Mouse (Mus musculus) heart, embryonic 15.5 days (tissue): ENCODE measurements at regions not wholly inside any gene's neighbourhood (a gene's known extent, or its start where the extent isn't known, plus 50 kb on each side); places are given as distances from the start of the nearest gene placed in this dataset.

Source experiments
- ATAC-seq: fragments of 200-750 bp; cut with Nextera tagmentation; replicated peaks from 2 replicates; pipeline ENCODE4 v1.8.0; 2017; ENCODE audit warnings: low read depth, moderate TSS enrichment; ENCODE audit not compliant: insufficient number of reproducible peaks, insufficient read depth, low FRiP score
- H3K27ac ChIP-seq: fragments of 300-500 bp; sonication (generic); 2 replicates; pipeline ENCODE4 v1.5.1; 2015; ENCODE audit warnings: mild to moderate bottlenecking, inconsistent platforms
- H3K27me3 ChIP-seq: fragments of 300-500 bp; sonication (generic); 2 replicates; pipeline ENCODE4 v1.6.1; 2015; ENCODE audit warnings: inconsistent platforms
- H3K36me3 ChIP-seq: fragments of 300-500 bp; sonication (generic); 2 replicates; pipeline ENCODE4 v1.6.1; 2015; ENCODE audit warnings: mild to moderate bottlenecking, inconsistent platforms
- H3K4me1 ChIP-seq: fragments of 300-500 bp; sonication (generic); replicated peaks from 2 replicates; pipeline ENCODE4 v1.6.1; 2015; ENCODE audit warnings: inconsistent platforms
- H3K4me2 ChIP-seq: fragments of 300-500 bp; sonication (generic); 2 replicates; pipeline ENCODE4 v1.6.1; 2015; ENCODE audit warnings: inconsistent platforms, mild to moderate bottlenecking, moderate library complexity
- H3K4me3 ChIP-seq: fragments of 300-500 bp; sonication (generic); 2 replicates; pipeline ENCODE4 v1.5.1; 2015; ENCODE audit warnings: mild to moderate bottlenecking, inconsistent platforms
- H3K9ac ChIP-seq: fragments of 300-500 bp; sonication (generic); 2 replicates; pipeline ENCODE4 v1.6.1; 2015; ENCODE audit warnings: mild to moderate bottlenecking, inconsistent platforms
- H3K9me3 ChIP-seq: fragments of 300-500 bp; sonication (generic); replicated peaks from 2 replicates; pipeline ENCODE4 v1.6.1; 2016; ENCODE audit warnings: inconsistent platforms
- WGBS: fragments of 180-500 bp; shearing (Covaris S2); methylation state at CpG from one replicate; pipeline ENCODE4 v1.1.7; 2015; ENCODE audit warnings: mixed read lengths; 5-methylcytosine and 5-hydroxymethylcytosine counted together

DNA sequence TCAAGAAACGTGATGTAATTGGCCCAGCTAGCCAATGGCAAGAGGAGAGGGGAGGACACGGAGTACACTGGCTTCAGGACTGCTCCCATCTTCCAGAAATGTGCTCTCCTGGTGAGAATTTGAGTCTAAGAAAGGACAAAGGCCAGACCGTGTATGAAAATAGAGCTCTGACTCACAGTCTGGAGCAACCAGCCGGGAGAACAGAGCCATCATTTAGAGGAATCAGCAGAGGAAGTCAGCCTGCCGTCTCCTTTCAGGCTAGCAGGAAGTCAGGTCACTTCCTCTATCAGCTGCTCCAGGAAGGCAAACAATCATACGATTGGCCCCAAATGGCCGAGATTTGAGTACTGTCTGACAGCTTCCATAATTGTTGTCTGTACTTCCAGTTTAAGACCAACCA is 119.0 kb upstream of the Tmpo start:
- Histone ChIP-seq H3K36me3 (no peaks in the 10 kb centered on the region), H3K27me3 (no peaks in the 10 kb centered on the region), H3K4me3 (no peak overlapping the region), H3K4me1 (no peaks in the 10 kb centered on the region), H3K27ac (no peak overlapping the region), H3K9ac (no peak overlapping the region), H3K4me2 (no peak overlapping the region), H3K9me3 (no peaks in the 10 kb centered on the region)
- ATAC-seq: no peak
- WGBS: 43% methylated on average over 7 of the region's 7 CpGs

- Histone ChIP-seq H3K9ac (no peak overlapping the region), H3K4me3 (no peak overlapping the region), H3K4me1 (no peaks in the 10 kb centered on the region), H3K27me3 (no peaks in the 10 kb centered on the region), H3K36me3 (no peaks in the 10 kb centered on the region), H3K27ac (no peak overlapping the region), H3K9me3 (no peaks in the 10 kb centered on the region), H3K4me2 (no peak overlapping the region)
- ATAC-seq: no peak
- WGBS: 31% methylated on average over 9 of the region's 9 CpGs
Measured at GRCm38 (mm10) chr10:91297792-91298460, 116.8 kb upstream of the Tmpo start.

DNA sequence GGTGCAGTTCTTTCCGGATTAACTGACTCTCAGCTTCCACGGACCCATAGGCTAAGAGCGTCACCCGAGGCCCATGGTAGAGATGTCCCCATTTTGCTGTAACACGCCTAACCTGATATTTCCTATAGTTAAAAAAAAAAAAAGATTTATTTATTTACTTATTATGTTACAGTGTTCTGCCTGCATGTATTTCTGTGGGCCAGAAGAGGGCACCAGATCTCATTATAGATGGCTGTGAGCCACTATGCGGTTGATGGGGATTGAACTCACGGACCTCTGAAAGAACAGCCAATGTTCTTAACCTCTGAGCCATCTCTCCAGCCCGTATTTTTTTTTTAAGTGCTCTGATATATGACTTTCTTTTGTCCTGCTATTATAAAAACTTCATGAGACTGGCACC is 114.2 kb upstream of the Tmpo start:
- WGBS: 85% methylated on average over 8 of the region's 8 CpGs
- H3K4me2 ChIP-seq: no peak overlapping the region
- H3K27me3 ChIP-seq: no peaks in the 10 kb centered on the region
- no peak for ATAC-seq
- H3K4me3 ChIP-seq: no peak overlapping the region
- no peak overlapping the region for H3K9ac ChIP-seq
- H3K4me1 ChIP-seq: no peaks in the 10 kb centered on the region
- H3K27ac ChIP-seq: no peak overlapping the region
- H3K36me3 ChIP-seq: no peaks in the 10 kb centered on the region
- H3K9me3 ChIP-seq: no peaks in the 10 kb centered on the region

- 88% methylated on average over 6 of the region's 6 CpGs for WGBS
- no peak overlapping the region for H3K27ac ChIP-seq
- H3K4me2 ChIP-seq: no peak overlapping the region
- ATAC-seq: no peak
- no peaks in the 10 kb centered on the region for H3K9me3 ChIP-seq
- H3K27me3 ChIP-seq: no peaks in the 10 kb centered on the region
- H3K4me1 ChIP-seq: no peaks in the 10 kb centered on the region
- H3K9ac ChIP-seq: no peak overlapping the region
- no peak overlapping the region for H3K4me3 ChIP-seq
- no peaks in the 10 kb centered on the region for H3K36me3 ChIP-seq
Measured at GRCm38 (mm10) chr10:91293226-91293625, 112.1 kb upstream of the Tmpo start.

DNA sequence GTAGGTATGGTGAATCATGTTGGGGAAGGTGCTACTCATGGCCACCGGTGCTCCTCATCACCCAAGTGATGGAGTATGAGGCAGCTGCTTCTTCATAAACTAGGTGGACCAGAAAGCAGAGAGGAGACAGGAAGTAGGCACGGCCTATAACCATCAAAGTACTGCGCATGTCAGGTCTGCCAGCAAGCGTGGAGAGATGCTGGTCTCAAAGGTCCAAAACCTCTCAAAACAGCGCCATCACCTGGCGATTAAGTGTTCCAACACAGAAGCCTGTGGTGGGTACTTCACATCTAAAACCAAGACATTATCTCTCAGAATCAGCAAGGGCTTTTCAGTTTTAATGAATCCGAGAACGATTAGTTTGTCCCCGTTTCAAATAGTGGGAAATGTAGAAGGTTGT is 103.1 kb upstream of the Tmpo start:
- Histone ChIP-seq H3K4me3 (no peak overlapping the region), H3K27me3 (no peaks in the 10 kb centered on the region), H3K4me2 (no peak overlapping the region), H3K4me1 (no peaks in the 10 kb centered on the region), H3K27ac (no peak overlapping the region), H3K9ac (no peak overlapping the region), H3K9me3 (no peaks in the 10 kb centered on the region), H3K36me3 (no peaks in the 10 kb centered on the region)
- WGBS: 86% methylated on average over 9 of the region's 9 CpGs
- no peak for ATAC-seq

DNA sequence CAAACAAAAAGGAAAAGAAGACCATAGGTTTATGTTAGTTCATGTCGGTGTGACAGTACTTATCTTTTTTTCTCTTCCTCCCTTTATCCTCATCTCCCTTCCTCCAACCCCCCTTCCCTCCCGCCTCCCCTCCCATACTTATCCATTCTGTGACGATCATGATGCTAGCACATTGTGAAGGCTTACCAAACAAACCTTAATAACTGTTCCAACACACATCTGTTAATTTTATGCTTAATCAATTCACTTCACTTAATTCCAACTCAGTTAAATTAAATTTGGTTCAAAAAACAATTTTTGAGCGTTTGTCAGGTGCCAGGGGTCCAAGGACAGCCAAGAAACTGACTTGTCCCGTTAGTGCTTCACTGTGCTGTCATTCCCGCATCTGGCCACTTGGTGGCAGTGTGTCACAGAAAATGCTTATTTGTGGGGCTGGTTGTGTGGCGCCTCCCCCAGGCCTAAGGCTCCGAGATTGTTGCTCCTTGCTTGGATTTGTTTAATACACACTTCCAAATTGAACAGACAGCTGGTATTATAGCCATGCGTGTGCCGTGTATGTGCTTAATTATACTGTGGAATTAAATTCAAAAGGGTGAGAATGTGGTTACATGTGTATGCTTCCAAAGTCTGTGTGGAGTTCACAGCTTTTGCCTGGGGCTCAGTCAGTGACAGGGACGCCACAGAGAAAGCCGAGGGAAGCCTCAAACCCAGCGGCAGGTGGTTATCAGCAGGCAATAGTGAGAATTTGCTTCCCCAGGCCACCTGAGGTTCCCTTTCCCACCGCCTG is 90.0 kb upstream of the Tmpo start:
- peak overlapping the region; percentile 14; the same call in 1 of the 2 replicates for H3K9ac ChIP-seq
- no peaks in the 10 kb centered on the region for H3K36me3 ChIP-seq
- no peaks in the 10 kb centered on the region for H3K9me3 ChIP-seq
- peak overlapping the region; percentile 49; the same call in 1 of the 2 replicates for H3K27ac ChIP-seq
- H3K27me3 ChIP-seq: no peaks in the 10 kb centered on the region
- H3K4me3 ChIP-seq: peak overlapping the region; percentile 25
- WGBS: 11% methylated on average over 14 of the region's 14 CpGs
- H3K4me1 ChIP-seq: peaks cover 12% of the 10 kb centered on the region
- ATAC-seq: peak; percentile 48; the same call in 1 of the 2 replicates
- peak overlapping the region; percentile 60 for H3K4me2 ChIP-seq

DNA sequence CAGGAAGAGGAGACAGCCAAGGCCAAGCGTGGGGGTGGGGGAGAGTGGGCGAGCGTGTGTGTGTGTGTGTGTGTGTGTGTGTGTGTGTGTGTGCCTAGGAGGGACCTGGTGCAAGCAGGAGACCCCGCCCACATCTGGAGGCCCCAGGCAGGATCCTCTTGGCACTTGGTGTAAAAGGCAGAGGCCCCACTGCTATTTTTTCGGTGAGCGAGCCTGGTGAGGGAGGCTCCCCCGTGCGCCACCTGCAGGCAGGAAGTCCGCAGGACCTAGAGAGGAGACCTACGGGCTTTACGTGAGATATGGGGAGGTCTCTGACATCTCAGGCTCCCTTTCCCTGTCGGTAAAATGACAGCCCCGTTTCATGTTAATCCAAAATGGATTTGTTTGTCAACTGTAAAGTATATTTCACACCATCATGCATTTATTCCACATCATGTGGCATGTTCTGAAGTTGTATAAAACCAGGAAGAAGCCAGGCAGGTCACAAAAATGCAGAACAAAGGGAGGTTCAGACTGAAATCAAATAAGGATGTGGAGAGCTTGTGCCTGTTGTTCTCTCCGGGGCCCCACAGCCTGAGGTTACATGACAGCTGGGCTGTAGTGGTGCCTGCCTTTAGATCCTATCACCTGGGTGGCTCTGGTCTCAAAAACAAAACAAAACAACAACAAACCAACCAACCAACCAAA is 89.3 kb upstream of the Tmpo start:
- 8% methylated on average over 14 of the region's 14 CpGs for WGBS
- Histone ChIP-seq H3K9me3 (no peaks in the 10 kb centered on the region), H3K27me3 (no peaks in the 10 kb centered on the region), H3K4me1 (peaks cover 12% of the 10 kb centered on the region), H3K4me2 (peak overlapping the region; percentile 60), H3K27ac (peak overlapping the region; percentile 49), H3K4me3 (peak overlapping the region; percentile 25), H3K9ac (peak overlapping the region; percentile 26; the same call in 1 of the 2 replicates), H3K36me3 (no peaks in the 10 kb centered on the region)
- ATAC-seq: peak; percentile 85

DNA sequence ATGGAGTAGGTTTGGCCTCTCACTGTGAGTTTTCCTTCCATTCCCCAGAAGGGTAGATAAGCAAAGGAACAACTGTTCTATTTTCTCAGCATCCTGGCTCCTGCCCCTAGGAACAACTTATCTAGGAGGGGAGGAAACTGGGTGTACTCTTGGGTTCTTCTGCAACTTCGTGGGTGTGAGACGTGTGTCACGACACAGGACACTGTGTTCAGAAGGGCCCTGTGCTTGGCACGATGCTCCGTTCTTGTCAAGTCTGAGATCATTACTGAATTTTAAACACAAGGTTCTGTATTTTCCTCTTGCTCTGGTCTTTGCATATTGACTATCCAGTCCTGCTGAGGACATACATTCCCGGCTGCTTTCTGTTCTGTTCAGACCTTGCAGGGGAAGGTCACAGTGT is 86.8 kb upstream of the Tmpo start:
- no peak overlapping the region for H3K4me2 ChIP-seq
- H3K4me1 ChIP-seq: peaks cover 12% of the 10 kb centered on the region
- H3K27ac ChIP-seq: no peak overlapping the region
- no peaks in the 10 kb centered on the region for H3K36me3 ChIP-seq
- H3K9ac ChIP-seq: no peak overlapping the region
- no peaks in the 10 kb centered on the region for H3K27me3 ChIP-seq
- H3K4me3 ChIP-seq: no peak overlapping the region
- no peaks in the 10 kb centered on the region for H3K9me3 ChIP-seq
- no peak for ATAC-seq
- WGBS: 69% methylated on average over 6 of the region's 6 CpGs

- no peaks in the 10 kb centered on the region for H3K9me3 ChIP-seq
- no peak for ATAC-seq
- H3K9ac ChIP-seq: no peak overlapping the region
- no peaks in the 10 kb centered on the region for H3K4me1 ChIP-seq
- no peaks in the 10 kb centered on the region for H3K27me3 ChIP-seq
- 89% methylated on average over 10 of the region's 10 CpGs for WGBS
- no peak overlapping the region for H3K27ac ChIP-seq
- H3K4me3 ChIP-seq: no peak overlapping the region
- no peak overlapping the region for H3K4me2 ChIP-seq
- no peaks in the 10 kb centered on the region for H3K36me3 ChIP-seq
Measured at GRCm38 (mm10) chr10:91260416-91260815, 79.3 kb upstream of the Tmpo start.

DNA sequence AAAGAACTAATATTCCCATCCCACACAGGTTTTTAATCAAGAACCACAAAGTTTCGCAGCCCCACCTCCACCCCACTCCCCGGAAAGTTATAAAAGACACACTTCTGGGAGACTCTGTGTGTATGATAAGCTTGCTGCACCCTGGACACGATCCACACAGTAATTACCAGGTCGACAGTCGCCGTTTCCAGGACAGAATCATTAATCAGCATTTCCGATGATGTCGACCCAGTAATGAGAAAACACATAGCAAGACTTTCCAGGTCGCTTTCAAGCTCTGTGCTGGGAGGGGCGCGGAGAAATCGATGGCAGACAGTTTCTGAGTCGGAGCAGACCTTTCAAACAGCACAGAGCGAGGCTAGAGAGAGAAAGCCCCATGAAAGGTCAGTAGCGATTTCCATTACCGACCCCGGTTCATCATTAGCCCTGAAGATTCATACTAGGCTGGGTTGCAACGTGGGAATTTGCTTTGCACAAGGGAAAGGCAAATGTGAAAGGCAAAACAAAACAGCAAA is 68.6 kb upstream of the Tmpo start:
- peak overlapping the region; percentile 41 for H3K4me2 ChIP-seq
- ATAC-seq: no peak
- H3K9me3 ChIP-seq: no peaks in the 10 kb centered on the region
- no peaks in the 10 kb centered on the region for H3K36me3 ChIP-seq
- 46% methylated on average over 18 of the region's 18 CpGs for WGBS
- no peak overlapping the region for H3K9ac ChIP-seq
- peak overlapping the region; percentile 9; the same call in 1 of the 2 replicates for H3K4me3 ChIP-seq
- no peaks in the 10 kb centered on the region for H3K27me3 ChIP-seq
- H3K27ac ChIP-seq: no peak overlapping the region
- no peaks in the 10 kb centered on the region for H3K4me1 ChIP-seq

- Histone ChIP-seq H3K4me3 (no peak overlapping the region), H3K9me3 (no peaks in the 10 kb centered on the region), H3K36me3 (no peaks in the 10 kb centered on the region), H3K27ac (no peak overlapping the region), H3K9ac (no peak overlapping the region), H3K27me3 (no peaks in the 10 kb centered on the region), H3K4me1 (peaks cover 28% of the 10 kb centered on the region), H3K4me2 (no peak overlapping the region)
- no peak for ATAC-seq
- 71% methylated on average over 3 of the region's 3 CpGs for WGBS
Measured at GRCm38 (mm10) chr10:91244297-91244696, 63.2 kb upstream of the Tmpo start.
